Mouse (Mus musculus): Measurements from ENCODE around the gene Rapsn.

GRCm38 (mm10) chr2:91008536-91008935, 26.9 kb upstream of the Rapsn start:
- TF ChIP-seq CTCF (IDR thresholded peaks at IDR 0.05; ENCODE audit: low read depth, low read length) (no peak), TAL1 (conservative IDR thresholded peaks at IDR 0.05; ENCODE audit: low read depth, low read length) (no peak), GATA1 (IDR thresholded peaks at IDR 0.05; ENCODE audit: borderline replicate concordance, low read length) (no peak), POLR2AphosphoS5 (IDR thresholded peaks at IDR 0.05; ENCODE audit: insufficient replicate concordance, low read depth, low read length) (no peak), GATA2 (IDR thresholded peaks at IDR 0.05; ENCODE audit: borderline replicate concordance, low read depth, low read length) (no peak)
